Mouse (Mus musculus): ENCODE results near the gene Ank3.

The Ank3 gene

DNA sequence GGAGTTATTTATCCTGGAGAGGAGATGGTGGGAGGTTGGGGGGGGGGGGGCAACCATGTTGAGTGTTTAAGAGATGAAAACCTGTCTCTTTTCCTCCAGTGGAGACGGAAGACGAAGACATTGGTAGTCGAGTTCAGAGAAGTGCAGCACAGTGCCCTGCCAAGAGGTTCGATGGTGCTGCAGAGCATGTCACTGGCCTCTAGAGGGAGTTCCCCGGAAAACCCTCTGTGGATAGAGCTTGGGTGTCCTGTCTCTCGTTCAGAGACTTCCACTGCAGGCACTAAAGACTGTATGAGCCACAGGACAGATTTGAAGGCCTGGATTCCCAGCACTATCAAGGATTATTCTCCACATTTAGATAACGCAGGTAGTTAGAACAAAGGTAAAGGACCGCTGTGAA is 382.9 kb downstream of the Ank3 start:
- DNase-seq (ENCODE audit: low spot score): no peak

GRCm38 (mm10) chr10:69785235-69785634 is 386.7 kb downstream of the Ank3 start:
- no peak for DNase-seq (ENCODE audit: low spot score)

DNA sequence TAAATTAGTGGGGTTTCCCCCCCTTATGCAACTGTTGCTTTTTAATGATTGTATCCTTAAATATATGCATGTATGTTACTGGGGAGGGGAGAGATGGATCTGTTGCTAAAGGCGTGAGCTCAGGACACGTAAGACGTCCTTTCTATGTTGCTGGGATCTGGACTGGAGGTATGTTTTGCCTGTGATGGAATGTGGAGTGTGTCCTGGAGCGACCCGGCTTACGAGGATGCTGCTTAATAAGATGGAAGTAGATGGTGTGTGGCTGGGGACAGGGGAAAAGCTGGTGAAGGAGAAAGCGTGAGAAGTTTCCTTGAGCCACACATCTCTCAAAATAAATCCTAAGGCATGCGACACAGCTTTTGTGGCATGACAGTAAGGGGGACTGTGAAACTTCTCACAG is 387.1 kb downstream of the Ank3 start:
- no peak for DNase-seq (ENCODE audit: low spot score)

DNA sequence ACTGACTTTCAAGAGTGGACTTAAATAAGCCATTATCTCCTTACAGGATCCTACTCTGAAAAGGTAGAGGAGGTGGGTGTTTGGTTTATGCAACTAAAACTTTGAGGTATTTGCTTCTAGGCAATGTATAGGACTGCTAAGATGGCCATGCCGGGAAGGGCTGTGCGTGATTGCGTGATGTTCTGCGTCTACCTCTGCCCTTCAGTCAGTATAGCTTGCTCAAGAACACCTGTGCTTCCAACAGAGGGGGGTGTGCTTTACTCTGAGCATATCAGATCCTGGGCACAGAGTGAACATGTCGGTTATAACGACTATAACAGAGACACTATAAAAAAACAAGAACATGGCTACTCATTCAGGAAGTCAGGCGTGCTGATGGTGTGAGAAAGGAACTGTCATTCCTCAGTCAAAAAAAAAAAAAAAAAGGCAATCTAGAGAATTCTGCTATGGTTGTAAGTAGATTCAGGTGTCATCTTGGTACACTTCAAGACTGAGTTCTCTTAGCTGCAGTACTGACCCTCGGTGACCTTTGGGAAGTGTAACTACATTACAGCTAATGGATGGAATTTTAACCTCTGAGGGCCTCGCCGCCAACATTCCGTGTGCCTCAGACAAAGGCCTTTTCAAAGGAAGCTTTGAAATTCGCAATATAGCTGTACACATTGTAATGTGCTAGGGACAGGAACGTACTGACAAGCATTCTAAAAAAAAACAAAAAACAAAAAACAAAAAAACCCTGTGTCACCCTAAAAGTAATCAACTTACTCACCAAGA is 387.8 kb downstream of the Ank3 start:
- no peak for DNase-seq (ENCODE audit: low spot score)

DNA sequence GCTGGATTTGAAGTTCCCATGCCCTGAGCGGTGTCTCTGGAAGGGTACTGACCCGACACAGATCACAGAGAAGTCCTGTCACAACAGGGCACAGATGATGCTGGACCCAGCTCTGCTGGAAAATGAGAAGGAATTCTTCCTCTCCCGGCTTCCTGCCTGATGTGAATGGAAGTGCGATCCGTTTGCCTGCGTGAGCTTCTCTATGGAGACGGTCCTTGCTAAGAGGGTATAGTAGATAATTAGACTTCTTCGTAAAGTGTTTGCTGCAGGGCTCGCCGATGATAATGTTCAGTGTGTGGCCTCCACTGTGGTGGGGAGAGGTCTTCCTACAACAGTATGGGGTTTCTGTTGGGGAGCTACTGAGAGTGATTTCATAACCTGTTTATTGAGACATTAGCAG is 388.8 kb downstream of the Ank3 start:
- DNase-seq (ENCODE audit: low spot score): no peak

DNA sequence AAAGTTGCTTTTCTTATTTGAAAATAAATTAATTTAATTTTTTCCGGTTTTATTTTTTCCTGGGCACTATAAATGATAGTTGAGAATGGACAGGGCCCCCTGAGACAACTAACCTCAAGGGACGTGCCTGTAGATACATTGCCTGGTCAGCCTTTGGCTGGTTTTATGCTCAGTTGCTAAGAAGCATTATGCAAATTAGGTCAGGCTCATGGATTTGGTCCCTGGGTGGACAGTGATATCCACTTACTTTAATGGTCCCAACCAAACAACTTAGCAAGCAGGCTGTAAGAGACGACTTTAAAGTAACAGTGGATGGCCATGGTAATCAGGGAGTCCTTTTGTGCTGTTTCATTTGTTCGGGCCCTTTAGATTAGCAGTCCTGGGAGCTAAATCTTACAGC is 392.0 kb downstream of the Ank3 start:
- no peak for DNase-seq (ENCODE audit: low spot score)

- no peak for DNase-seq (ENCODE audit: low spot score)
Measured at GRCm38 (mm10) chr10:69791951-69792350, 393.4 kb downstream of the Ank3 start.

DNA sequence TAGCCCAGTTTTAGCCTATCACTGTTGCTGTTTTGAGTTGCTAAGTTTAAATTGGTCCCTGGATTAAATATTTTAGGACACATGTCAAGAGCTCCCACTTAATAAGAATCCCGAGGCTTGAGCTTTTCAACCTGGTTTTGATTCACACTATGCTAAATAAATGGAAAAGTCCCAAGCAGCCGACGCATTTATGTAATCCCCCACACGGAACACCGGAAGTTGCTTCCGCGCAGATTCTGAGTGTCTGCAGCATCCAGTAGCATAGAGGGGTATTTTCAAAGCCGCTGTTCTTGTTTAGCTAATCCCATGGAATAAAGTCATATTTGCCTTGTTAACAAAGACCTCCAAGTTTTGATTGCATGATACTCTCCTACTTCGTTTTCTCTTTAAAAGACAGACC is 393.8 kb downstream of the Ank3 start:
- no peak for DNase-seq (ENCODE audit: low spot score)

- DNase-seq (ENCODE audit: low spot score): no peak
Measured at GRCm38 (mm10) chr10:69793079-69793478, 394.5 kb downstream of the Ank3 start.

GRCm38 (mm10) chr10:69795656-69796055 is 397.1 kb downstream of the Ank3 start:
- DNase-seq (ENCODE audit: low spot score): no peak

DNA sequence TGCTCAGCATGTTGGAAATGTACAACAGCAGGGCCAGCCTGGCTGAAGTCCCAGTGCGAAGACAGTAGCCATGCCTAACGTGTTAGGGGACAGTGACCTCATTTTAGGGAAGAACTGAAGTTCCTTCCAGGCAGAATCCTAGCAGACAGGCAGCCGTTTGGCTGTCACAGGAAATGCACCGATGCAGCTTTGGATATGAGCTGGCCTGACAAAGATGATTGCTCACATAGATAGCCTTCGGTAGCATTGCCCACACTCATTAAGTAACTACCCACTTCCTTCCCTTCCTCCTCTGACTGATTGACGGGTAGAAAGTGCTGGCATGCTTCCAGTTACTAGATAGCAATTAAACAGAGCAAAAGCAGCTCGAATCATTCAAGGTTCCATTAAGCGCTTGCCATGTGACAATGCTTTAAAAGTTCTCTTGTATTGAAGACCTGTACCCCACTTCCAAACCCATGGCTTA is 397.9 kb downstream of the Ank3 start:
- DNase-seq (ENCODE audit: low spot score): no peak

DNA sequence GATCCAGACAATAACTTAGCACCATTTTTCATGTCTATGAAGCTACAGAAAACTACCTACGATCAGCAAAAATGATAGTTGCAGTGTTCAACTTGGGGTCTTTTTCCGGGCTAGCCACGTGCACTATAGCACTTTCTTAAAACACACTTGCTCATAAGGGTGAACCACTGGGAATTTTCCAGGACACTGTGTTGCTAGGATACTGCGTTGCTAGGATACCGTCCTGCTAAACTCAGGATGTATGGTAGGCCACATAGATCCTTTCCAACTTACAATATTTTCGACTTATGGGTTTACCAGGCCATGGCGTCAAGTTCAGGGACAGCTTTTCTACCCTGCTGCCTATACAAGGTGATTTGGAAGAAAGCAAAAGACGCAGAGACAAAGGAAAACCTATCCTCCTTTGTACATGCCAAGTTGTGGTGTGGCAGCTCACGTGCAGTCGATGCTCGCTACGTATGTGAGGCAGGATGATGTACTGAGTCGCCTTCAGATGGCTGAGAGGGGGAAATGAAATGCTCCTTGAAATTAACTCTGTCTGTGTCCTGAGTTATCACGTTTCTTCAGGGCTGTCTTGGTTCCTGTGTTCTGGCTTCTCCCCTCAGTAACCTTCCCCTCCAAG is 404.7 kb downstream of the Ank3 start:
- DNase-seq (ENCODE audit: low spot score): no peak

GRCm38 (mm10) chr10:69804613-69805012 is 406.0 kb downstream of the Ank3 start:
- no peak for DNase-seq (ENCODE audit: low spot score)

GRCm38 (mm10) chr10:69810785-69811184 is 412.2 kb downstream of the Ank3 start:
- DNase-seq (ENCODE audit: low spot score): no peak

GRCm38 (mm10) chr10:69813823-69814522 is 415.4 kb downstream of the Ank3 start:
- no peak for DNase-seq (ENCODE audit: low spot score)

DNA sequence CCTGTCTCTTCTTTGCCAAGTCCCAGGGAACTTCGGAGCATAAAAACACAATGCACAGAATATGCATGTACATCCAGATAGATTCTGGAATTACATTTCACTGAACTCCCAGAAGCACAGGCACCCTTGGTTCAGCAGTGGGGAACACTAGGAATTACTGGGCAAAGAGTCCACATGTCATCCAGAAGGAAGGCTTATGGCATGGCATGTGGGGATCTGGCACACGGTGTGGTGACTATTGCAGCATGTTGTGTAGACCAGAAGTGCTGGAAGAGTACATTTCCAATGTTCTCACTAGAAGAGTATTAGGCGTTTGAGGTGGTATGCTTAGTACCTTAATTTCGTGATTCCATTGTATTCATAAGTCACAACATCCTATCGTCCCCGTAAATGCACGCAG is 422.7 kb downstream of the Ank3 start:
- DNase-seq (ENCODE audit: low spot score): no peak

- DNase-seq (ENCODE audit: low spot score): no peak
Measured at GRCm38 (mm10) chr10:69828770-69829169, 430.2 kb downstream of the Ank3 start.

DNA sequence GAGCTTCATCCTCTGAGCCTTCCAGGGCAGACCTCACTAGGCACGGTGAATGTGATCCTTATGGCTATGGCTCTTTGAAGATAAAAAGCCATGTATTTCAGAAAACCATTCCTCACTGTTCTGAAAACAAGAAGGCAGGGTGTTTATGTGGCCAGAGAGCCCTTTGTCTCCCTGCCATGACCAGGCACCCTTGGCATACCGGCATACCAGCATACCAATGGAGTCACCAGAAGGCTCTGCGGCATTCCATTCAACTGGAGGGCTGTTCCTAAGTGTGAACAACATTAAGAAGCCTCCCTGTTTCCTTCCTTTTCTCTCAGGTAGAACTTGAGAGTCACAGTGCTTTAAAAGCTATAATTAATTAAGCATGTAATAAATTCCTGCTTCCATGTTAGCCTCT is 430.7 kb downstream of the Ank3 start:
- no peak for DNase-seq (ENCODE audit: low spot score)

- no peak for DNase-seq (ENCODE audit: low spot score)
Measured at GRCm38 (mm10) chr10:69831568-69831967, 433.0 kb downstream of the Ank3 start.

- no peak for DNase-seq (ENCODE audit: low spot score)
Measured at GRCm38 (mm10) chr10:69832241-69832640, 433.7 kb downstream of the Ank3 start.

GRCm38 (mm10) chr10:69832822-69833221 is 434.2 kb downstream of the Ank3 start:
- DNase-seq (ENCODE audit: low spot score): no peak

GRCm38 (mm10) chr10:69834700-69835099 is 436.1 kb downstream of the Ank3 start:
- no peak for DNase-seq (ENCODE audit: low spot score)

DNA sequence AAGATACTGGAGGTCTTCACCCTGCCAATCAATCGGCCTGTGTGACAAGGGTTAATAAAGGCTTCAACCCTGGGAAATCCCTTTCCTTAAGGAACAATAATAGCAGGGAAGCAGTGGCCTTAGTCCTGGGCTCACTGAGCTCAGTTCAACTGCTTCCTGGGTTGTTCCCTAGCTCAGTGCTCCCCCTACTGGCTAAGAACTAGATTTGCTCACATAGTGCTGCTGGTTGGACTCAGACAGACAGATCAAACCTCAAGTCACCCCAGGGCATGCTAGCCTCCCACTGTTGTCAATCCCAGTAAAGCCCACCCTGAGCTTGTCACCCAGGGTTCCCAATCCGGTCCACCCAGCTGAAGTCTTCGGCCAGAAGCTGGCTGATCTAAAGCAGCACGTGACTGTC is 447.2 kb downstream of the Ank3 start:
- no peak for DNase-seq (ENCODE audit: low spot score)
